7 mouse cellular contexts compared by ENCODE assay signal in the genomic region with DNA sequence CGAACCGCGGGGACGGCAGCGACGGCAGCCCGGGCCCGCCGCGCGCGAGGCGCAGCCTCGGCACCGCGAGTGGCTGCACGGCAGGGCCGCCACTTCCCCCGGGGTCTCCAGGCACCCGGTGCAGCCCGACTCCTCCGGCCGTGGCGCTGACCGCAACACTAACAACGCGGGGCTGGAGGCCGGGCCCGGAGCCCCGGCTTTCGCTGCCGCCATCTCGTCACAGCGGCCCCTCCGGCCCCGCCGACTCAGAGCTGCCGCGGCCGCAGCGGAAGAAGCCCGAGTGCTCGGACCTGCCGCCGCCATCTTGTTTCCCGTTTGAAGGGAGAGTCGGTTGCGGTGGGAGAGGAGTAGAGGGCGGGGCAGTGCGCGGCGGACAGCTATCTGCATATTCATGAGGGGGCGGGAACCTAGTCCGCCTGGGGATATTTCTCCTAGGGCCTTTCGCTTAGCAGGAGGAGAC. TPM values are rescaled to one million over a fixed set of nuclear protein-coding genes. Genes with fewer than 3 reads are reported as not detected.
DNase-seq lines count a peak whose midpoint lies in the region; ATAC-seq and TF ChIP-seq lines count a peak whose summit lies in the region.

A gene (minus strand): TSS at position 317 of the 460 bp plus-strand sequence.

- H3K4me1 ChIP-seq in embryonic facial prominence, embryonic 11.5 days (ENCODE audit: control insufficient read depth, insufficient read depth, low read length) = no peaks in the 10 kb centered on the region
- peaks cover 28% of the 10 kb centered on the region for H3K4me1 ChIP-seq in kidney, adult 2 months (ENCODE audit: control insufficient read depth, insufficient read depth, low read length)
- H3K4me1 ChIP-seq in limb, embryonic 12.5 days (replicated peaks) = peaks cover 23% of the 10 kb centered on the region
- H3K4me1 ChIP-seq in midbrain, embryonic 15.5 days = peaks cover 25% of the 10 kb centered on the region
- H3K4me1 ChIP-seq in spleen, adult 2 months (ENCODE audit: control insufficient read depth, insufficient read depth, insufficient read length) = peaks cover 7% of the 10 kb centered on the region

- H3K9ac ChIP-seq in embryonic facial prominence, embryonic 11.5 days (replicated peaks; ENCODE audit: low read length) = peak within 1 kb of the TSS; percentile 97
- H3K9ac ChIP-seq in limb, embryonic 12.5 days (replicated peaks) = peak within 1 kb of the TSS; percentile 99
- peak within 1 kb of the TSS; percentile 77 for H3K9ac ChIP-seq in midbrain, embryonic 15.5 days

- TF ChIP-seq POLR2A in kidney, adult 2 months (IDR thresholded peaks at IDR 0.05; ENCODE audit: low read depth, low read length) = peak; percentile 67
- TF ChIP-seq POLR2A in spleen, adult 2 months (IDR thresholded peaks at IDR 0.05; ENCODE audit: low read depth, low read length) = peak; percentile 93

- peak within 1 kb of the TSS; percentile 45 for H3K4me2 ChIP-seq in embryonic facial prominence, embryonic 11.5 days (ENCODE audit: low read depth, low read length)
- H3K4me2 ChIP-seq in limb, embryonic 12.5 days = peak within 1 kb of the TSS; percentile 68
- H3K4me2 ChIP-seq in midbrain, embryonic 15.5 days = peak within 1 kb of the TSS; percentile 88

- peak within 1 kb of the TSS; percentile 96 for H3K4me3 ChIP-seq in embryonic facial prominence, embryonic 11.5 days (ENCODE audit: low read depth, low read length)
- peak within 1 kb of the TSS; percentile 81 for H3K4me3 ChIP-seq in kidney, adult 2 months (ENCODE audit: insufficient read depth, low read depth, low read length)
- peak within 1 kb of the TSS; percentile 93 for H3K4me3 ChIP-seq in limb, embryonic 12.5 days (replicated peaks)
- peak within 1 kb of the TSS; percentile 92 for H3K4me3 ChIP-seq in midbrain, embryonic 15.5 days
- peak within 1 kb of the TSS; percentile 96 for H3K4me3 ChIP-seq in spleen, adult 2 months (ENCODE audit: extremely low read depth, insufficient read depth, insufficient read length)

- TF ChIP-seq CTCF in kidney, adult 2 months (conservative IDR thresholded peaks at IDR 0.05; ENCODE audit: insufficient read depth, insufficient read length, low read depth, low read length) = no peak
- no peak for TF ChIP-seq CTCF in spleen, adult 2 months (IDR thresholded peaks at IDR 0.05; ENCODE audit: extremely low read depth, insufficient read depth, insufficient read length, insufficient replicate concordance)

- H3K36me3 ChIP-seq in embryonic facial prominence, embryonic 11.5 days (replicated peaks; ENCODE audit: control insufficient read depth, insufficient read depth, low read depth, low read length) = no peaks in the 10 kb centered on the region
- no peaks in the 10 kb centered on the region for H3K36me3 ChIP-seq in kidney, adult 2 months (ENCODE audit: control insufficient read depth, insufficient read depth, low read length)
- H3K36me3 ChIP-seq in limb, embryonic 12.5 days = no peaks in the 10 kb centered on the region
- H3K36me3 ChIP-seq in midbrain, embryonic 15.5 days (replicated peaks) = no peaks in the 10 kb centered on the region
- no peaks in the 10 kb centered on the region for H3K36me3 ChIP-seq in spleen, adult 2 months (ENCODE audit: control insufficient read depth, insufficient read depth, low read length)

- ATAC-seq in embryonic facial prominence, embryonic 11.5 days (replicated peaks; ENCODE audit: insufficient number of reproducible peaks, low FRiP score, low TSS enrichment, low read depth) = peak; percentile 89
- peak; percentile 87 for ATAC-seq in limb, embryonic 12.5 days (ENCODE audit: insufficient number of reproducible peaks, insufficient read depth, low FRiP score, low TSS enrichment, low read depth)
- ATAC-seq in midbrain, embryonic 15.5 days (replicated peaks) = peak; percentile 96

- WGBS in embryonic facial prominence, embryonic 11.5 days = under 1% methylated on average over 51 of the region's 55 CpGs
- WGBS in kidney, adult 2 months = under 1% methylated on average over 55 of the region's 55 CpGs
- under 1% methylated on average over 55 of the region's 55 CpGs for WGBS in limb, embryonic 12.5 days
- under 1% methylated on average over 47 of the region's 55 CpGs for WGBS in midbrain, embryonic 15.5 days
- under 1% methylated on average over 53 of the region's 55 CpGs for WGBS in spleen, adult 2 months

- H3K27ac ChIP-seq in embryonic facial prominence, embryonic 11.5 days (replicated peaks; ENCODE audit: low read depth, low read length) = peak within 1 kb of the TSS; percentile 95
- H3K27ac ChIP-seq in kidney, adult 2 months (ENCODE audit: insufficient read depth, low read depth, low read length) = peak within 1 kb of the TSS; percentile 85
- peak within 1 kb of the TSS; percentile 96 for H3K27ac ChIP-seq in limb, embryonic 12.5 days
- H3K27ac ChIP-seq in midbrain, embryonic 15.5 days = peak within 1 kb of the TSS; percentile 96
- H3K27ac ChIP-seq in spleen, adult 2 months (ENCODE audit: insufficient read depth, low read length) = peak within 1 kb of the TSS; percentile 91

- no peaks in the 10 kb centered on the region for H3K9me3 ChIP-seq in embryonic facial prominence, embryonic 11.5 days (replicated peaks; ENCODE audit: control insufficient read depth, low read length)
- 0 out of 2 replicates have a peak, but pooled peaks cover 9% of the 10 kb centered on the region for H3K9me3 ChIP-seq in limb, embryonic 12.5 days
- no peaks in the 10 kb centered on the region for H3K9me3 ChIP-seq in midbrain, embryonic 15.5 days

- peak; percentile 95 for DNase-seq in adrenal gland, postnatal 14 days
- peak; percentile 94 for DNase-seq in embryonic facial prominence, embryonic 11.5 days (ENCODE audit: low spot score)
- DNase-seq in heart, adult 11 months = peak; percentile 100
- DNase-seq in kidney, adult 2 months = peak; percentile 97
- DNase-seq in spleen, adult 2 months (ENCODE audit: low read depth in 1 of 2, low spot score in 2 of 2) = peak; percentile 74 to 89

- H3K27me3 ChIP-seq in embryonic facial prominence, embryonic 11.5 days (ENCODE audit: control insufficient read depth, insufficient read depth, low read length) = no peaks in the 10 kb centered on the region
- H3K27me3 ChIP-seq in kidney, adult 2 months (replicated peaks; ENCODE audit: control insufficient read depth, insufficient read depth, low read length) = no peaks in the 10 kb centered on the region
- no peaks in the 10 kb centered on the region for H3K27me3 ChIP-seq in limb, embryonic 12.5 days
- H3K27me3 ChIP-seq in midbrain, embryonic 15.5 days (replicated peaks) = no peaks in the 10 kb centered on the region
- H3K27me3 ChIP-seq in spleen, adult 2 months (ENCODE audit: control insufficient read depth, insufficient read depth, low read length) = no peaks in the 10 kb centered on the region

RNA-seq across cellular contexts. Expression of the gene that starts here (rescaled TPM):
- total RNA-seq in adrenal gland, postnatal 14 days (2021) = 18.6 and 19.1 TPM in 2 replicates
- 6.9 and 7.4 TPM in 2 replicates for polyA plus RNA-seq in embryonic facial prominence, embryonic 11.5 days (2014; fragmentation: Nextera tagmentation; extraction: Ambion mirVana)
- polyA plus RNA-seq in kidney, adult 2 months (2012; rRNA removed) = 5.6 and 5.7 TPM in 2 replicates
- polyA plus RNA-seq in limb, embryonic 12.5 days (2016; fragmentation: Nextera tagmentation; extraction: Ambion mirVana) = 7.9 and 8.0 TPM in 2 replicates
- 5.7 and 6.2 TPM in 2 replicates for polyA plus RNA-seq in midbrain, embryonic 15.5 days (2015; fragmentation: Nextera tagmentation; extraction: Ambion mirVana)
- 4.3 and 4.4 TPM in 2 replicates for polyA plus RNA-seq in spleen, adult 2 months (2012; rRNA removed)

Comparison
In these comparisons a context has a peak if more than half of its experiments do, and no peak if none do; other contexts are left out.
1. Peak in every context shown above with its lines: DNase-seq, ATAC-seq, H3K4me3 ChIP-seq and H3K27ac ChIP-seq.